Mouse (Mus musculus) myocyte (in vitro differentiated cells): Measurements from ENCODE around the gene Gpc5.

ENCODE experiments used
- MAX ChIP-seq: IDR thresholded peaks from one replicate; pipeline ENCODE4 v1.6.1; 2011; ENCODE audit warnings: low read depth, mild to moderate bottlenecking, control low read depth
- POLR2A ChIP-seq: IDR thresholded peaks from one replicate; pipeline ENCODE4 v1.6.1; 2011; ENCODE audit warnings: low read depth, mild to moderate bottlenecking, control low read depth, moderate library complexity; ENCODE audit not compliant: insufficient read length
- SRF ChIP-seq: IDR thresholded peaks from one replicate; pipeline ENCODE4 v1.6.1; 2011; ENCODE audit warnings: low read depth; ENCODE audit not compliant: control insufficient read depth, insufficient read length
- TCF12 ChIP-seq: IDR thresholded peaks from one replicate; pipeline ENCODE4 v1.6.1; 2011; ENCODE audit warnings: mild to moderate bottlenecking, control low read depth; ENCODE audit not compliant: poor library complexity, insufficient read depth, severe bottlenecking
- USF1 ChIP-seq: IDR thresholded peaks from one replicate; pipeline ENCODE4 v1.6.1; 2011; ENCODE audit warnings: low read depth, mild to moderate bottlenecking, control low read depth, moderate library complexity

GRCm38 (mm10) chr14:116553316-116553715 is 1461.3 kb downstream of the Gpc5 start:
- TF ChIP-seq USF1 (no peak), TCF12 (no peak), MAX (no peak), POLR2A (no peak), SRF (no peak)
